Mouse (Mus musculus) thymus, postnatal 10 days (tissue): Measurements from ENCODE around the gene Fam186a.

Source experiments
- DNase-seq, 2 experiments: peaks; one replicate each; pipeline ENCODE4 v3.0.0; 2021; ENCODE audit warnings: low spot score in 2 of 2

The Fam186a gene

GRCm38 (mm10) chr15:99874612-99875333 is 92.1 kb downstream of the Fam186a start:
- no peak for DNase-seq

GRCm38 (mm10) chr15:99872543-99872942 is 94.3 kb downstream of the Fam186a start:
- no peak for DNase-seq
